Mouse (Mus musculus): ENCODE measurements around the gene Capn2.

The Capn2 gene

DNA sequence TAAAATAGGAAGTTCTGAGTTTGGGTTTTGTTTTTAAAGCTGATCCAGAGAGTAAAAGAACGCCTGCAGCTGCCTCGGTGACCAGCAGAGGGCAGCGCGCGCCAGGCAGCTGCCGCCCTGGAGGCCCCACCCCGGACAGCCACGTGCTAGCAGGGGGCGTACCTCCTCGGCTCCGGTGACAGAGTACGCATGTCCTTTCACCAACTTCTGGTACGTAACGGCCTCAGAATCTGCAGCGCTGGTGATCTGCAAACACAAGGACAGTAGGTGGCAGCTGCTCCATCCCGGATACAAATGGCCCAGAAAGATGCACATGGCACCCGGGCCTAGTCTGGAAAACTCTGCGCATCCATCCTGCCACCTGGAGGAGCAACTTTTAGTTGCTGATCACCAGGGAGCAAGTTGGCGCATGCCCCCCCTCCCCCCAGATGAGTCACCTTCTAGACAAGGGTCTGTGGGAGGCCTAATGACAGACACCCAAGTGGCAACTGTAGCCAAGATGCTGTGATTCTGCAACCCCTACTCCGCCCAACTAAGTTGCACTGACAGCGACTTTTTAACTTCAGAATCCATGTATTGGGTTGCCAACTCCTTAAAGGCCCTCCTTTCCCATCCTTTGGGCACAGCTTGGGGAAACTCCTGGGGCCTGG is 27.5 kb downstream of the Capn2 start:
- no peaks in the 10 kb centered on the region for H3K9me3 ChIP-seq (ENCODE audit: low read length)
- peaks cover 54% of the 10 kb centered on the region for H3K27me3 ChIP-seq (ENCODE audit: insufficient read depth, low read length)
- H3K4me3 ChIP-seq (replicated peaks; ENCODE audit: low read length) = peak overlapping the region; percentile 50
- H3K4me1 ChIP-seq (replicated peaks; ENCODE audit: low read depth, low read length) = peaks cover 46% of the 10 kb centered on the region
- no peak for TF ChIP-seq NANOG (IDR thresholded peaks at IDR 0.05; ENCODE audit: borderline replicate concordance, low read length)
- no peak; the same call in 1 of the 2 replicates for TF ChIP-seq CTCF (conservative IDR thresholded peaks at IDR 0.05; ENCODE audit: low read length)
- no peak for TF ChIP-seq POU5F1 (IDR thresholded peaks at IDR 0.05; ENCODE audit: borderline replicate concordance, low read length)
- no peaks in the 10 kb centered on the region for H3K36me3 ChIP-seq (ENCODE audit: insufficient read depth, low read length)

DNA sequence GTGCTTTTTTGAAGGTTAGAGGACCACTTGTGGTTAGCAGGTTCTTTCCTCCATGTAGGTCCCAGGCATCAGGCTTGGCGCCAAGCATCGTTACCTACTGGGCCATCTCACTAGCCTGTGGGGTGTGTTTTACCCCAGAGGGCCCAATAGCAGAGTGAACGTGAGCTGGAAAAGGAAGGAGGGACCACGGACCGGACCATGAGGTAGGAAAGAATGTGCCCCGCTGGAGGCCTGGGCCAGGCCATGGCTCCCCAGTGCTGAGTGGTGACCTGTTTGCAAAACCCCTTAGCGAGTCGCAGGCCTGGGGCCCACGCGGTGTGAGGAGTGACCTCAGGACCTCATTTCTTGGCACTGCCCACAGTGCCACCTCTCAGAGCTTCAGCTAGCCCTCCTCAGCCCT is 28.9 kb downstream of the Capn2 start:
- Histone ChIP-seq H3K4me1 (replicated peaks; ENCODE audit: low read depth, low read length) (peaks cover 46% of the 10 kb centered on the region), H3K36me3 (ENCODE audit: insufficient read depth, low read length) (no peaks in the 10 kb centered on the region), H3K27me3 (ENCODE audit: insufficient read depth, low read length) (peaks cover 57% of the 10 kb centered on the region), H3K9me3 (ENCODE audit: low read length) (no peaks in the 10 kb centered on the region), H3K4me3 (replicated peaks; ENCODE audit: low read length) (peak overlapping the region; percentile 60)
- TF ChIP-seq CTCF (conservative IDR thresholded peaks at IDR 0.05; ENCODE audit: low read length) = no peak
- no peak for TF ChIP-seq POU5F1 (IDR thresholded peaks at IDR 0.05; ENCODE audit: borderline replicate concordance, low read length)
- TF ChIP-seq NANOG (IDR thresholded peaks at IDR 0.05; ENCODE audit: borderline replicate concordance, low read length) = no peak

DNA sequence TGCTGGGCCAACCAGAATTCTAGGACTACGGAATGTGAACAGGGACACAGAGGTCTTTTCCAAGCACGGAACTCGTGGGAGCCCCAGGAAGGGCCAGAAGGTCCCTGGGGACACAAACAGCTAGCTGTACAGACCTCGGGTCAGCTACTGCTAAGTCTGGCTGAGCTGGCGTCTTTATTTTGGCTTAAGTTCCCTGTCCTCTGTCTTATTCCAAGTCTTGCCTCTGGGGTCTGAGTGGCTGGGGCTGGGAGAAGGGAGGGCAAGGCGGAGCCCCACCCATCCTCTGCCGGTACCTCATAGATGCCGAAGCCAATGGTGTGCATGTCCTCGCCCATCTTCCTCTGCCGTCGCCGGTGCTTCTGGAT is 33.5 kb downstream of the Capn2 start:
- H3K9me3 ChIP-seq (ENCODE audit: low read length) = no peaks in the 10 kb centered on the region

DNA sequence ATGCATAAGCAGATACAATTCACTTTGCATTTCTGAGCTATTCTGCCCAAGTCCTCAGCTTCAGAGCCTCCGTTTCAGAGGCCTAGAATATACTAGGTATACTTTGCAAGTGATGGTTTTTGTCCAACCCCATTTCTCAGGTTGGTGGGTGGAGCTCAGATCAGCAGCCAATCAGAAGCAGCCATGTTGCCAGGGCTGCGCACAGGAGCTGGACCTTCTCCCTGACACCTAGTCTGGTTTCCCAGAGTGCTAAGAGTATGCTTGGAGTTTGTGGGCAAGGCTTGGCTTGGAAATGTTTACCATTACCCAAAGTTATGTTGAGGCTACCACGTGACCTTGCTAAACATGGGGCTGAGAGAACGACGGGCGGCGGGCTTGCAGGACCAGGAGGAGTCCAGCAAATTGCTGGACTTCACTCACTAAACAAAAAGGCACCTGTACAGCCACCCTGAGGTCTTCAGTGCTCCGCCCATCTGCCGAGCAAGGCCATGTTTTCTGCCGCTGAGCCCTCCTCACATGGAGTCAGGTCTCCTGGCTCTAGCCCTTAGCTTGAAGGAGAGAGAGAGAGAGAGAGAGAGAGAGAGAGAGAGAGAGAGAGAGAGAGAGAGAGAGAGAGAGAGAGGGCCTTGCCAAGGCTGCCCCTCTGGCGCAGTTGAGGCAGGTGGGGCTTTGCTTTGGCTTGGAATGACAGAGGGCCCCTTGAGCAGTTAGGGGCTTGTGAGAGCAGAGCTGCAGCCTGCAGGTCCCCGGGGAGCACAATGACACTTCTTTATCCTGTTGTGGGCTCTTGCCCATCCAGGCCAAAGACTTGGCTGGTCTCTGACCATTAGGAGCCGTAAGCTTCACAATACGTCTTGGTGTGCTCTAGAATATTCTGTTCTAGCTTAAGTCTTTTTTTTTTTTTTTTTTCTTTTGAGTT is 34.2 kb downstream of the Capn2 start:
- Histone ChIP-seq H3K36me3 (ENCODE audit: insufficient read depth, low read length) (no peaks in the 10 kb centered on the region), H3K27me3 (ENCODE audit: insufficient read depth, low read length) (peaks cover 27% of the 10 kb centered on the region), H3K4me3 (replicated peaks; ENCODE audit: low read length) (peak overlapping the region; percentile 46), H3K9me3 (ENCODE audit: low read length) (no peaks in the 10 kb centered on the region), H3K4me1 (replicated peaks; ENCODE audit: low read depth, low read length) (peaks cover 41% of the 10 kb centered on the region)
- no peak for TF ChIP-seq NANOG (IDR thresholded peaks at IDR 0.05; ENCODE audit: borderline replicate concordance, low read length)
- TF ChIP-seq CTCF (conservative IDR thresholded peaks at IDR 0.05; ENCODE audit: low read length) = no peak
- TF ChIP-seq POU5F1 (IDR thresholded peaks at IDR 0.05; ENCODE audit: borderline replicate concordance, low read length) = no peak

More for the DNA sequence above, 33.5 kb downstream of the Capn2 start:
- TF ChIP-seq NANOG (IDR thresholded peaks at IDR 0.05; ENCODE audit: borderline replicate concordance, low read length) (no peak), CTCF (conservative IDR thresholded peaks at IDR 0.05; ENCODE audit: low read length) (no peak), POU5F1 (IDR thresholded peaks at IDR 0.05; ENCODE audit: borderline replicate concordance, low read length) (no peak)
- H3K36me3 ChIP-seq (ENCODE audit: insufficient read depth, low read length) = no peaks in the 10 kb centered on the region
- H3K27me3 ChIP-seq (ENCODE audit: insufficient read depth, low read length) = peaks cover 31% of the 10 kb centered on the region
- no peak overlapping the region for H3K4me3 ChIP-seq (replicated peaks; ENCODE audit: low read length)
- H3K4me1 ChIP-seq (replicated peaks; ENCODE audit: low read depth, low read length) = peaks cover 46% of the 10 kb centered on the region

DNA sequence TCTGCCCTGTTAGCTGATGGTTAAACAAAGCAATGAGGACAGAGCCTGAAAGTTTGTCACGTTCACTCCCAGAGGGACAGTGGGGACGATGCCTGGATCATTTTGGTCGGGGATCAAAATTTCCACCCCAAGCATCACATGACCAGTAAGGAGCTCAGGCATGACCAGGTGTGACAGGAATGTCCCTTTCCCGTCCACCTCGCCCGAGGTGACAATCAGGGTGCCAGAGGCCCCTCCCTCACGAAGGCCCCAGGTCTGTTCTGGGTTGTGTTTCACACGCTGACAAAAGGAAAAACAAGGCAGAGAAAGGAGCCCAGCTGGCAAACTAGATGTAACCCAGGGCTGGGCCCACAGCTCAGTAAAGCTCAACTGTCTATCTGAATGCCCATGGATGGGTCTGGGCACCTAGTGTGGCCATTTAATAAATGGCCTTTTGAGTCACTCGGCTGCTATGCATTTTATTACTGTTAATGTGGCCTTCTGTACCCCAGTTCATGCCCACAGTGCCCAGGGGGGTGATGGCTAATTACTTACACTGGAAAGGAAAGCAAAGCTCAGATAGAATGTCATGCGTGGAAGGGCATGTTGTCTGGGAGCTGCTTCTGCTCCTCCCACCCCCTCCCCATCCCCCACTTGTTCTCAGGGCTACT is 35.6 kb downstream of the Capn2 start:
- H3K9me3 ChIP-seq (ENCODE audit: low read length) = no peaks in the 10 kb centered on the region
- TF ChIP-seq POU5F1 (IDR thresholded peaks at IDR 0.05; ENCODE audit: borderline replicate concordance, low read length) (no peak), NANOG (IDR thresholded peaks at IDR 0.05; ENCODE audit: borderline replicate concordance, low read length) (no peak), CTCF (conservative IDR thresholded peaks at IDR 0.05; ENCODE audit: low read length) (no peak)
- H3K27me3 ChIP-seq (ENCODE audit: insufficient read depth, low read length) = peaks cover 18% of the 10 kb centered on the region
- H3K4me3 ChIP-seq (replicated peaks; ENCODE audit: low read length) = no peak overlapping the region
- H3K36me3 ChIP-seq (ENCODE audit: insufficient read depth, low read length) = no peaks in the 10 kb centered on the region
- peaks cover 29% of the 10 kb centered on the region for H3K4me1 ChIP-seq (replicated peaks; ENCODE audit: low read depth, low read length)

DNA sequence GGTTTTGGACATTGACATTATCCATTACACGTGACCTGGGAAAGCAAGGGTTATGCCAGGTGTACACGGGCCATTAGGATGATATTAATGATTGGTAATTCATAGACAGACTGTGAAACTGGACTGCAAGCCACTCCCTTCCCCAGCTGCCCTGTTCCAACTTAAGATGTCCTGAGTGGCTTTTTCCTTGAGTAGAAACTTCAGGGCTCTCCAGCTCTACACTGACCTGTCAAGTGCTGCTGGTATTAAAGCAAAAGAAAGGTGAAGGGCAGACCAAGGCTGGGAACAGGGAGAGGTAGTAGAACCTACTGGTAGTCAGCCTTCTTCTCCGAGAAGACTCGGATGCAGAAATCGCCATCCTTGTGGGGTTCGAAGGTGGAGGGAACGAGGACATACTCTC is 36.3 kb downstream of the Capn2 start:
- TF ChIP-seq POU5F1 (IDR thresholded peaks at IDR 0.05; ENCODE audit: borderline replicate concordance, low read length) (no peak), CTCF (conservative IDR thresholded peaks at IDR 0.05; ENCODE audit: low read length) (no peak), NANOG (IDR thresholded peaks at IDR 0.05; ENCODE audit: borderline replicate concordance, low read length) (no peak)
- Histone ChIP-seq H3K4me1 (replicated peaks; ENCODE audit: low read depth, low read length) (peaks cover 29% of the 10 kb centered on the region), H3K27me3 (ENCODE audit: insufficient read depth, low read length) (peaks cover 12% of the 10 kb centered on the region), H3K4me3 (replicated peaks; ENCODE audit: low read length) (no peak overlapping the region), H3K36me3 (ENCODE audit: insufficient read depth, low read length) (no peaks in the 10 kb centered on the region), H3K9me3 (ENCODE audit: low read length) (no peaks in the 10 kb centered on the region)

DNA sequence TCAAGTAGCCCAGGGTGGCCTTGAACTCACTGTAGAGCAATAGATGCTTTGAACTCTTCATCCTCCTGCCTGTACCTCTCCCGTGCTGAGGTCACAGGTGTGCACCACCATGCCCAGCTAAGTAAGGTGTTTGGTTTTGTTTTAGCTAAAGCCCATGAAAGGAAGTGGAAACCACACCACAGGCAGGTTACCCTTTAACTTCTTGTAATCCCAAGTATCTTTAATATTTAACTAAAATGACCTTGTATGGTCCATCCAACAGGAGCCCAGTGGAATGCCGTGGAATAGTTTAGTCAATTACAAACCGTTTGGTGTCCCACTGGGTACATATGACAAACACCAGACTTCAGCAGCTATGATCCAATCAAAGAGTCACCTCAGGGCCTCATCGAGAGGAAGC is 38.5 kb downstream of the Capn2 start:
- Histone ChIP-seq H3K9me3 (ENCODE audit: low read length) (no peaks in the 10 kb centered on the region), H3K27me3 (ENCODE audit: insufficient read depth, low read length) (no peaks in the 10 kb centered on the region), H3K4me3 (replicated peaks; ENCODE audit: low read length) (no peak overlapping the region), H3K4me1 (replicated peaks; ENCODE audit: low read depth, low read length) (peaks cover 24% of the 10 kb centered on the region), H3K36me3 (ENCODE audit: insufficient read depth, low read length) (no peaks in the 10 kb centered on the region)
- TF ChIP-seq NANOG (IDR thresholded peaks at IDR 0.05; ENCODE audit: borderline replicate concordance, low read length) (no peak), CTCF (conservative IDR thresholded peaks at IDR 0.05; ENCODE audit: low read length) (no peak), POU5F1 (IDR thresholded peaks at IDR 0.05; ENCODE audit: borderline replicate concordance, low read length) (no peak)

Data from E14TG2a.4 (cell line).